Mouse (Mus musculus) layer of hippocampus, postnatal 36 days (tissue): ENCODE data around the gene Gm4131. TPM values are rescaled to one million over a fixed set of nuclear protein-coding genes. Genes with fewer than 3 reads are reported as not detected.

Experiments used
- DNase-seq, 2 experiments: peaks; one replicate each; pipeline ENCODE4 v3.0.0; 2022
- total RNA-seq, 2 experiments: library from RNA; stranded (reverse); gene quantifications; 2 replicates each; pipeline ENCODE4 v1.2.3; 2021

The Gm4131 gene
- total RNA-seq, 2 experiments from 2014 or later = not detected

DNA sequence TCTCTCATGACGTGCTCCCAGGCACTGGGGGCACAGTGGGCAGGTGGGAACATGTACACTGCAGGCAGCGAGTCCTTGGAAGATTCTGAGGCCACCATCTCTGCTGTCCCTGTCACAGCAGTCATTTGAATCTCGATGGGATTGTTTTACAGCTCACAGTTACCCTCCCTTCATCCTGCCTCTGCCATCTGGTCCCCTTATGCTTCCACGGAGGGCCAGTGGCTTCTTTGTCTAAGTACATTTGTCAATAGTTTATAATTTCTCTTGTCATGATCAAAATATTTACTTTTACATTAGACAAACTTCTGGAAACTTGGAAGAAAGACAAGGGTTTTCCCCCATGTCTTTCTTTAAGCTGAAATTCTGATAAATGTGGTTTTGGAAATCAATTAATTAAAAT, 20.0 kb downstream of the Gm4131 start:
- DNase-seq = peak; percentile 31 to 37

DNA sequence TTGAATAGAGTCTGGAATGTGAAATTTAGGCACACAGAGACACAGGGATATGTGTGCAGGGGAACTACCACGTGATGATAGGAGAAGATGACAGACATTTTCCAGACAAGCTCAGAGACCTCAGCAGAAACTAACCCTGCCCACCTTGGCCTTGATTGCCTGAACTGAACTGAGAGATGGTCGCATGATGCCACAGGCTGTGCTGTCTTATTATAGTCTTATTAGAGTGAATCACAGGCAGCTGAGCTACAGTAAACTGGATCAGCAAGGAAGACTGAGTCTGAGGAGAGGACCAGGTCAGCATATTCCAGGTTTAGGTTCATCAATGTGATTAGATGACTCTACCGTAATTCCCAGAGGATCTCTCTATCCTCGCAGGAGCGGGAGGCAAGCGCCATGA, 20.4 kb downstream of the Gm4131 start:
- no peak for DNase-seq

DNA sequence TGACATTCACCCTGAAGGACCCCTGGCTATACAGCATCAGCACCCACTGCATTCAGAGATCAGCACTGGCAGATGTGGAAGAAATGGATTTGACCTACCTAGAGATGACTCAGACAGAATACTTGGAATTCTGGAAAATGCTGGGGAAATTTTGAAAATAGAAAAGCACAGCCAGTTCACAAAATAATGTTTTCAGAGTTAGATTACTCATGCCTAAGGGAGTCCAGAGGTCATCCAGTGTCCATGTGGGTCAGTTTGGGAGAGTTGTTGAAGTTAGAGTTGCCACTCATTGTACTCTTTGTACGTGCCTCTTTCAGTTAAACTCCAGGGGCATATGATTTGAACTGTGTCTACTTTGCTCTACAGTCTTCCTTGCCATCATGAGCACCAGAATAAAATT, 25.0 kb downstream of the Gm4131 start:
- no peak for DNase-seq

DNA sequence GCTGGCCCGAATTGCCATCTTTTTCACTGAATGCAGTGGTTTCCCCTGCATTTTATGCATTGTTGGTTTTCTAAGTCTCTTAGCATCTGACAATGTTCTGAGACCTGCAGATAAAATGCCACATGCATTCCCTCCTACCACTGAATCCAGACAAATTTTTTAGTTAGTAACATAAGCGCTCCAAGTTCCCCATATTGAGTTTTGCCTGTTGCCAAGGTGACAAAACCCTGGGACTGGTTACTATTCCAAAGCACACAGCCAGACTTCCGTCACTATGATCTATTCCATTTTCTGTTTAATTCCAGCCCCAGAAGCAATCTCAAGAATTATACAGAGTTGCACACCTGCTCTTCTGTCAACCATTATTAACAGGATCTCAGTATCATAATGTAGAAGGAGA, 26.9 kb downstream of the Gm4131 start:
- peak in 1 of 2 experiments; percentile 34 for DNase-seq

DNA sequence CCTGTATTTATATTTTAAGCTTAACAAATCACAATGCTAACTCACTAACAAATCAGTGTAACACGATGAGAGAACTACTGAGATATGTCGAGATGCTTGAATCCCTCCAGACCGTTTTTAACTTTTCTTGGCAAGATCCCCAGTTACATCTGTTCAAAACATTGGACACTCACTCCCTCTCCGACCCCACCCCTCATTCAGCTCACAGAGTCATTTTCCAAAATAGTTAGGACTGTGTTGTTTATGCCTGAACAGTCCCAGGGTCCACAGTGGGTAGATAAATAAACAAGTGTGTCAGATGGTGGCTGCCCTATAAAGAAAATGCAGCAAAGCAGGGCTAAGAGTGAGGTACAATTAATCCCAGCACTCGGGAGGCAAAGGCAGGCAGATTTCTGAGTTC, 29.7 kb downstream of the Gm4131 start:
- no peak for DNase-seq

DNA sequence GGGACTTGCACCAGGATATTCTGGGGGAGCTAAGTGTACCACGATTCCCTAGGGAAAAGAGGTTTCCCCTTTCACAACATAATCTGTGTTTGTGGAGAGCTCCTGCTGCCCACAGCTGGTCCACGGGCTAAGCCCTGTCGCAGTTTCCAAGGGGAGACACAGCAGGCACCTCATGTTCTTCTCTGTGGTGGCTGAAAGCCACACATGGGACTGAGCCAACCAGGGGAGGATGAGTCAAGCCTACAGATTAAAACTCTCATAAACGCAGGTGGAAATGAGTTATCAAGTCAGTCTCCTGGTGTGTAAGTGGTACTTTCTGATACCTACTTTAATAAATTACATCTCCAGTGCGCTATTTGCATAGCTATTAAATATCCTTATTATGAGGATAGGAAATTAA, 30.6 kb downstream of the Gm4131 start:
- DNase-seq = no peak

DNA sequence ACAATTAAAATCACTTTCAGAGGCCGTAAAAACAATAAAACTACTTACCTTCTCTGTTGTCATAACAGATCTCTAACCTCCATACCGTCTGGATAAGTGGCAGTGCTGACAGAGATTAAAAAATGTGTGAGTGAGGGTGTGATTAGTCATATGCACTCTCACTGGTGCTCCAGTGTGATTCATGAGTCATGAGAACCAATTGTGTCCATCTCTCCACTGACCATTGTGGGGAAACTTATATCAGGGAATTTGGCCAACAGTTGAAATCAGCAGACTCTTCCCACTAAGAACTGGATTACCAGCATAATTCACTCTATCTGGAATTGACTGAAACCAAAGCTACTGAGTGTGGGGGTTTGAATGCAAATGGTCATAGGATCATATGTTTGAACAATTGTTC, 35.8 kb downstream of the Gm4131 start:
- DNase-seq = no peak

DNA sequence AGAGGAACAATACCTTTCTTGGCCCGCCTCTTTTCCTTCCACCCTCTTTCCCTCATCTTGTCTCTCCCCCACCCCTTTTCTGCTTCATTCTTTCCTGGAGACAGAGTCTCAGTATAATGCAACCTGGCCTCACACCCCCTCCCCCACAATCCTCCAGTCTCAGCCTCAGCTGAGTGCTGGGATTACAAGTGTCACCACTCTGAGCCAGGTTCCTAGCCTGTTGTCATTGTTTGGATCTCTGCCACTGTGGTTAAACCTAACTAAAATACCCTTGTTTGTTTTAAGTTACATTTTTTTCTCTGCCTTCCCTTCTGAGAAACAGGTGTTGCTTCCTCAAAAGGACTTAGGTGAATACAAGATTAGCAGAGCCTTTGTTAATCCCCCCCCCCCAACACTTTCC, 53.9 kb downstream of the Gm4131 start:
- DNase-seq = no peak

DNA sequence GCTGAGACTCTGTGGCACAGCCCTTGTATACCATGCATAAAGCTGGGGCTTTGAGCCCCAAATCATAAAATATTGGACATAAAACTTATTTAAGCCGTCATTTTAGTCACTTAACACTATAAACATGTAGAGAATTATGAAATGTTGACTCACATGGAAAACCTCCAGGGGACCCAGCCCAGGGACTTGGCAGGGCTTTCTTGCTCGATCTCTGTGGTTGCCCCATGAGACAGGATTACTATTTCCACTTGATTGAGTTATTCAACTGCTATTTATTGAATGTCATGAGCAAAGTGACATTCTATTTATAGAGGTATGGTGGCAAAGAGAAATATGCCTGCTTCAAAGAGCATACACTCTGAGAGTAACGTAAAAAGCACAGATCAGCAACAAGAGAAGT, 57.4 kb downstream of the Gm4131 start:
- DNase-seq = no peak

DNA sequence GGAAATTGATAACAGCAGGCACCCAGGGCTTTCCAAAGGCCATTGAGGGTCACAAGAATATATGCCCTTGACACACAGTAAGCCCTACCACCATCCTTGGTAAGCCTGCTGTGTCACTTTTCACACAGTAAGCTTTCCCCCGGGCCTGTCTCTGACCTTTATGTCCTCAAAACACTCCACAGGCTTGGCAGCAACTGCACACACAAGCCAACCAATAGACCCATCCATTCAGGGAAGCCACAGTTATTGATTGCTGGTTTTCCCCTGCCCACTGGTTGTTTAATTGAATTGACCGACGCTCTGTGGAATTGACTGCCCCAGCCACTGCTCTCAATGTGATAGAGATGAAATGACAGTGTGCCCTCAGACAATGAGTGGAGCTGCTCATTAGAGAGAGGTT, 60.5 kb downstream of the Gm4131 start:
- DNase-seq = no peak

DNA sequence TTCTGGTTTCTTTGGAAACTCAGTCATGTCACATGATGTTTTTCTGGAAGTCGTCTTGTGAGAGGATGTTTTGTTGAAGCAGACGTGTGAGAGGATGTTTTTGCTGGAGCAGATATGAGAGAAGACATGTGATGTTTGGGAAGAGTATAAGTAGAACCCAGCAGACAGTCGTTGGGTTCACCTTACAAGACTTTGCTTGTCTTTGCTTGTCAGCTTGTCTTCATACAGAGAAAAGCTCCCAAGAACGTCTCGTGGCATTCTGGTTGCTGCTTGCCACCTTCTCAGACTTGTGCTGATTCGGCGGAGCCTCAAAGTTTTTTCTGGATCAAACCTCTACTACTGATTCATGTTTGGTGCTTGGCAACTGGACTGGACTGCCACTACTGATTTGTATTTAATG, 69.3 kb downstream of the Gm4131 start:
- DNase-seq = no peak

DNA sequence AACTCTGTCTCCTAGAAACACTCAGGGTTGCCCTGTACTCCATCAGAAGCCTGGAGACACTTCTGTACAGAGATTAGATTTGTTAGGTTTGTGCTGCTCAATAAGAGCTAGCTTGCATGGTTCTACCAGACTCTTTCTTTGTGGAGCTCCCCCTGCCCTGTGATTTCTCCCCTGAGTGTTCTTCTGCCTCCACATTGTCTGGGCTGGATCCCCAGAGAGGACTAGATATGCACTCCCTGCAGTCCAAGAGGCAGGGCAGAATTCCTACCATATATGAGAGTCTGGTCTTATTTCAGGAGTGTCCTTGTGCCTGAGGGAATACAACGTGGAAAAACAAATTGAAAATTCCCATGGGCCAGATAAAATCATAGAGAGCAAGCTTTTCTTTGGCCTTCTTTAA, 70.2 kb downstream of the Gm4131 start:
- no peak for DNase-seq

DNA sequence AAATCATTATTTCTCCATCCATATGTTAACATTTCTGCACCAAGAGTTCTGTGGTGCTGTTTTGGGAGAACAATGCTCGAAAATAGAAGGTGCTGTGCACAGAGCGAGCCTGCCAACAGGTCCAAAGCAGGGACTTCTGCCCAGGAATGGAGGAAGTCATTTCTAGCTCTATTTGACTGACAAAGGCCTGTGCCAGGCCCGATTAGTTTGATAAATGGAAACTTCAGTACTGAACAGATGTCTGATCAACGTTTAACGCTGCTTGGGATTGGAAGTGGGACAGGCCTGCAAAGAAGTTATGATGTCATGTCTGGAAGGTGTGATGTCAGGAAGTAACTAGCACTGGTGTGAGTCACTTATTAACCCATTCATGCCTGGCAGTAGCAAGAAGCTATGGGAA, 73.3 kb downstream of the Gm4131 start:
- DNase-seq = peak; percentile 12 to 15

DNA sequence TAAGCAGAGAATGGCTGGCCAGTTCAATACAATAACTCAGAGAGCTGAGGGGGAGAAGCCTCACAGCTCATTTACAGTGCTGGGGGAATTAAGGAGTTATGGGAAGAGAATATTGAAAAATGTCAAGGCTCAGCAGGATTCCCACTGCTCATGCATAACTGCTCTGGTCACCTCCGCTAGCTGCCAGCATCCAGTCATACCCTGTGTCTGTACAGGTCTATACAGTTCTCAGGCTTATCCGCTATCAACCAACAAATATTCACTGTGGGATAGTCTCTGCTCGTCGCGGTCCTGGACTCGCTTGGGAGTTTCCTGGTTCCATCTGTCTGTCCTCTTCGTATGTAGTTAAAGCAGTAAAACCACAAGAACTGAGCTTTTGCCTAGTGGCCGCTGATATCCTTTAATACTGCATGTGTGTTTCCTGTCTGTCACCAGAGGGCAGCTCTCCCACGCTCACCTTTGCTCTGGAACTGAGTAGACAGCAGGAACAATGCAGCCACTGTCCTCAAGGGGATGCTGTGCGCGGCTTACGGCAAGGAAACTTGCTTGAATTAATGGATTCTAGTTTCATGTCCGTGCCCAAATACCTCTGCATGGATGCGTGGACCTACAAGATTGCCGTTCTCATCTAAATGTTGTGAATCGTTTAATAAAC, 74.4 kb downstream of the Gm4131 start:
- peak; percentile 66 to 68 for DNase-seq

DNA sequence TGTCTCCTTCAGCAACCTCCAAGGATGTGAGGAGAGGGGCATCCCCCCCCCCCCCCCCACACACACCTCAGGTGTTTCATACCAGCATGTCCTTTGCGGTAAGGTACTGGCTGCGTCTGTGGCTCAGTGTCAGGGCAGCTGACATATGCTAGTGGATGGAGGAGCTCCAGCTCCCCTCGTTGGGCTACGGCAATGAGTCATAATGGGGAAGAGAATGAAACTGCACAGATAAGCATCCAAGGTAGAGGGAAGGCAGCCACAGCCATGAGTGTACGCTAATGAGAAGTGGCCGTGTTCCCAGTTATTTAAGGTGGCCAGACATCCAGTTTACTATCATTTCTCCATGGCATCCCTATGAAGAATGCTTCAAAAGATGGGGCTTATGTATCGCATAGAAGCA, 78.5 kb downstream of the Gm4131 start:
- DNase-seq = no peak

DNA sequence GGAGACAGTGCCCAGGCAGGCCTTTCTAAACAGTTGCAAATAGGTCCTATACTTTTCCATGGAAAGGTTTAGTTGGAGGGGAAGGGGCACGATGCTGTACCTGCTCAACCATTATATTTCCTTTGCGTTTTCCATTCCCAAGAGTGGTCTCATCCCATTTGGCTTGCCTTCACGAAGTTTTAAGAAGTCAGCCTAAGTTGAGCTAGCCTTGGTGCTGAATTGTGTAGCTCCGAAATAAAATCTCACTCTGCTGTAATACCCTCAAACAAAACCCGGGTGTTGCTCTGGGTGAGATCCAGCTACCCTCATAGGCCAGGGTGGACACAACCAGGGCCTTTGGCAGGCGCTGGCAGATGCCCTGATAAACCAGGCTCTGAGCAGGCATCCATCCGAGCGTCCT, 85.3 kb downstream of the Gm4131 start:
- no peak for DNase-seq

DNA sequence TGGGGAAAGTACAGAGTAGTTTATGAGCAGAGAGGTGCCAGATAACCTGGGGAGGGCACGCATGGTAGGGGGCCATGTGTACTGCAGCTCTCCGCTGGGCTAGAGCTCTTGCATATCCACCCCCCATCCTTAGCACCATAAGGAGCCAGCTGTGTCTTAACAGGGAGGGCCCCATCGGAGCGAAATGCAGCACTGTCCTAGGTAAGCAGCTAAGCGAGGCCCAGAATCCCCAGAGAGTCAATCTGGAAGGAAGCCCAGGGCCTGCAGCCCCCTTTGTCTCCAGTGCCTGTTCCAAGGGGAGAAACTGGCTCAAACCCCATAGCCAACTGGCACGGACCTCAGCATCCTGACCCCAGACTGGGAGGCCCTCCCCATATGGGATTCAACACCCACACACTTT, 87.3 kb downstream of the Gm4131 start:
- DNase-seq = no peak

DNA sequence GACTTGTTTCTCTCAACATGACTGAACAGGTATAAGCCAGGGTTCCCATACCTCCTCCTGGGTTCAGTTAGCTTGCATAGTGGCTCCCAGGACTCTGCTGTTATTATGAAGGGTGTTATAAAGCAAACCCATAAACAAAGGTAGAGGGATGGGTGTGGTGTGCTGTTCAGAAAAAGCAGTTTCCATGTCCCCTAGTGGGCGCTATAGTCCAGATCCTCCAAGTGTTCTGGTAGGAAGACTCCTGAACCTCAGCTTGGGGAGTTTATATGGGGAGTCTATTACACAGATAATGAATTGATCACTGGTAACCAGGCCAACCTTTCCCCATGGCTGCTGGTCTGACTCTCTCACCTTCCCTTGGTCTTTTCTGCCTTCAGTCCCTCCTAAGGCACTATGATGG, 92.2 kb downstream of the Gm4131 start:
- no peak for DNase-seq

DNA sequence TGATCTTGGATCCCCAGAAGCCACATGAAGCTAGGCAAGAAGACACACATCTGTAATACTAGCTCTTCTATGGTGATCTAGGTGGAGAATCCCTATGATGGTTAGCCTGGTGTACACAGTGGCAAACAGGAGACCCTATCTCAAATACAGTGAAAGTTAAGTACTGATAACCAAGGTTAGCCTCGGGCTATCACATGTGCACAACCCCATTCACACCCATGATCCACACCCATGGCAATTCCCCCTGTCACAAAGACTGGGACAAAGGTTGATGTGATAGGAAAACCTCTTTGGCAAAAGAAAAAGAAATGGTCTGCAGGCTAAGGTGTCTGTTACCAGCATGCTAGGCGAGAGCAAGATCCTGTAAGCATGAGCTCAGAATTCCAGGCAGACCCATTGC, 94.7 kb downstream of the Gm4131 start:
- no peak for DNase-seq

DNA sequence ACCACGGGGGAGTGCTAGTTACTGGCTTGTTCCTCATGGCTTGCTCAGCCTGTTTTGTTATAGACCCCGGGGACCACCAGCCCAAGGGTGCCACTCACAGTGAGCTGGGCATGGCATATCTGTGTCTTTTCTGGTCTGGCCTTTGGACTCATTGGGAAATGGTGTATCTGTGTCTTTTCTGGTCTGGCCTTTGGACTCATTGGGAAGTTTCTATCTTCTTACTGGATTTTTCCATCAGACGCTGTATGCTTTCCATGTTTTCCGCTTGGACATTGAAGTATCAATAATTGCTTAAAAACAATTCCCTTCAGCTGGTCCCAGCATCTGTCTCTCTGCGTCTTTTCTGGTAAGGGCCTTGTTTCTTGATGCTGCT, 98.0 kb downstream of the Gm4131 start:
- DNase-seq = no peak

DNA sequence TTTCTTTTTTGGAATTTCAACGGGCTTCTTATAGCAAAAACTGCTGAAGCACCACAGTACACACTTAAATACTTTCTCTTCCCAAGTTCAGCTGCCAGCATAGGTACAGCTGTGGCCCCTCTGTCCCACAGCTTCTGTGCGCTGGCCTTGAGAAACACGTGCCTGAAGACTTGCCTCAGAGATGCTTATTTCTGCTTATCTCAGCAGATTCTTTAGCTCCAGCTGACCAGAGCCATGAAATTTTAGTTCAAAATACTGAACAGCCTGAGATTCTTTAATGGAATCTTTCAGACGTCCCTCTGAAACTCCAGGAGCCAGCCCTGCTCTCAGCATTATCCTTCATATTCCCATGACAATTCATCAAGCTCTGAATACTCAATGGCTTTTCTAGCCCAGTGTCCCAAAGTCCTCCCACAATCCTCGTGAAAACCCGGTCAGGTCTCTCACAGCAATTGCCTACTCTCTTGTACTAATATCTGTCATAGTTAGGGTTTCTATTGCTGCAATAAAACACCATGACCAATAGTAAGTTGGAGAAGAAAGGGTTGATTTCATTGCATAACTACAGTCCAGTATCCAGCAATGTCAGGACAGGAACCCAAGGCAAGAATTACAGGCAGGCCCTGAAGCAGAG, 98.5 kb downstream of the Gm4131 start:
- no peak for DNase-seq

DNA sequence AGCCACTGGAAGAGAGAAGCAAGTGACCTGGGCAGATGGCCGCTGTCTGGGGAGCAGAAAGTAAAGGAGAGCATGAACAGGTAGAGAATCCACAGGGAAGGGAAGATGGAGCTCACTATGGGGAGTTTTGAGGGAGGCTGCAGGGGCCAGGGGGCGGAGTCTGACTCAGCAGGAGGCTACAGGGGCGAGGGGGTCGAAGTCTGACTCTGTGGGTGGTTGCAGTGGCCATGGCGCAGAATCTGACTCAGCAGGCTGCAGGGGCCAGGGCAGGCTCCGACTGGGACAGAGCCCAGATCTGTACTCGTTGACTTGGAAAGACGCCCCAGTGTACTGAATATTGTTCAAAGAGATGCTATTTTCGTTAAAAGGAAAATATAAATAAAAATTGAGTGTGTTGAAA, 101.8 kb downstream of the Gm4131 start:
- DNase-seq = peak; percentile 15 to 19

DNA sequence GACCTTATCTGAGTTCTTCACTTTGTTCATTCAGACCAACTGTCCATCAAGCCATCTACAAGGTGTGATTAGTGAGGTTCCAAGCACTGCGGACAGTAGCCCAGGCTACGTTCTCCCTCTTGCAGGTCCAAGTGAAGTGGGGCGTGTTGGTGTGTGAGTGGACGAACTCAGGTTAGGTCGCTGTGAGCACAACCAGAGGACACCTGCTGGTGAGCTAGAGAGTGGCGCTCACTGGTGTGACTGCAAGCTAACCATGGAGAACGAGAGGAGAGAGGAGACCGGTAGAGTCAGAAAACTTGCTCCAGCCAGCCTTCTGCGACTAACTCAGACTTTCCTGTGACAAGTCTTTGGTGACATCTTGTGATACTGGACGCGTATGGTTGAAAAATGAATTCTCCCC, 107.2 kb downstream of the Gm4131 start:
- no peak for DNase-seq

DNA sequence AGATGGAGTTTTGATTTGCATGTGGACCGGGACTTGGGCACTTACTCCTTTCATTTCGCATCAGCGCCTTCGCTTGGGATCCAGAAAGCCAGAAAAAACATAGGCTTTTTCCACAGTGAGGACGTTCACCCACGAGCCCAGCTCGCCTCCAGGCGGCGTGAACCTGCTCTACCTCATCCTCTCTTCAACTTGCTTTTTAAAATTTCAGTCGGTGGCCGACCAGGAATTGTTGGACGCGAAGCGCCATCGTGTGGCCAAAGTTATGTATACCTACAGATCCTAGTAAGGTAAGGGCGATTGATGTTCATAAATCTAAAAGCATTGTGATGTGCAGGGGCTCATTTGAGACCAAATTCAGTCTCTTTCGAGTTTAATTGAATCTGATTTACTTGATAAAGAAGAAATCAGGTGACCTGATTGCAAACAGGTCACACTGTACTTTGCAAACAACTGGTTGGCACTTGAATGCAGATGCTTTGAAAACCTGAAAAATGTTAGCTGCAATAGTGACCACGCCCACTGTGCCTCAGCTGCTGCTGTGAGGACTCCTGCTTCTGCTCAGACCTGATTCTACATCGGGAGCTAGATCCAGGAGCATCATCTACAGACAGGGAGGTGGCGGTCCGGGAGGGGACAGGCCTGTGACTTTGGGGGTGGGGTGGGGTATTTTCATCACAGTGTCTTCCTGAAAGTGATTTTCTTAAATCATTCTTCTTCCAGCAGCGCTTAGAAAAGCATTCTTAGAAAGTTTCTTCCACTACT, 109.1 kb downstream of the Gm4131 start:
- peak; percentile 85 to 88 for DNase-seq
